Mouse (Mus musculus): Measurements from ENCODE around the gene Pkp3. TPM values are rescaled to one million over a fixed set of nuclear protein-coding genes. Genes with fewer than 3 reads are reported as not detected.

Pkp3 gene
- polyA plus RNA-seq, 1 experiment, result 26.5 TPM

Other genes with a start within 250 kb of the Pkp3 start
- gene Urah, start 243.2 kb upstream of the Pkp3 start, polyA plus RNA-seq (2012; rRNA removed), result 43.7 and 48.7 TPM in 2 replicates
- gene Scgb1c1, start 232.7 kb upstream of the Pkp3 start, polyA plus RNA-seq (2012; rRNA removed), result not detected in 2 replicates
- gene Odf3, start 230.4 kb upstream of the Pkp3 start, polyA plus RNA-seq (2012; rRNA removed), result 0.06 TPM in 1 of 2 replicates, not detected in the other
- not detected in 2 replicates for gene Gm45785, start 221.9 kb upstream of the Pkp3 start, polyA plus RNA-seq (2012; rRNA removed)
- 74.7 and 77.1 TPM in 2 replicates for gene Ric8a, start 221.3 kb upstream of the Pkp3 start, polyA plus RNA-seq (2012; rRNA removed)
- 35.9 and 46.2 TPM in 2 replicates for gene Bet1l, start 220.6 kb upstream of the Pkp3 start, polyA plus RNA-seq (2012; rRNA removed)
- 77.9 and 79.2 TPM in 2 replicates for gene Psmd13, start 196.2 kb upstream of the Pkp3 start, polyA plus RNA-seq (2012; rRNA removed)
- 32.4 and 38.5 TPM in 2 replicates for gene Sirt3, start 195.9 kb upstream of the Pkp3 start, polyA plus RNA-seq (2012; rRNA removed)
- 3.9 and 4.4 TPM in 2 replicates for gene Cox8b, start 177.8 kb upstream of the Pkp3 start, polyA plus RNA-seq (2012; rRNA removed)
- not detected in 2 replicates for gene Nlrp6, start 157.3 kb upstream of the Pkp3 start, polyA plus RNA-seq (2012; rRNA removed)
- 41.5 and 49.5 TPM in 2 replicates for gene Pgghg, start 136.8 kb upstream of the Pkp3 start, polyA plus RNA-seq (2012; rRNA removed)
- gene Ifitm5, start 127.9 kb upstream of the Pkp3 start, polyA plus RNA-seq (2012; rRNA removed), result 1.3 and 1.7 TPM in 2 replicates
- gene Gm45717, start 122.3 kb upstream of the Pkp3 start, polyA plus RNA-seq (2012; rRNA removed), result not detected in 2 replicates
- gene Ifitm2, start 122.2 kb upstream of the Pkp3 start, polyA plus RNA-seq (2012; rRNA removed), result 860 and 924 TPM in 2 replicates
- gene Ifitm1, start 111.0 kb upstream of the Pkp3 start, polyA plus RNA-seq (2012; rRNA removed), result 240 and 346 TPM in 2 replicates
- gene Ifitm3, start 67.4 kb upstream of the Pkp3 start, polyA plus RNA-seq (2012; rRNA removed), result 596 and 696 TPM in 2 replicates
- gene Ifitm6, start 60.3 kb upstream of the Pkp3 start, polyA plus RNA-seq (2012; rRNA removed), result 7.5 and 8.8 TPM in 2 replicates
- gene Gm17387, start 49.1 kb upstream of the Pkp3 start, polyA plus RNA-seq (2012; rRNA removed), result not detected in 2 replicates
- 0.45 and 0.55 TPM in 2 replicates for gene B4galnt4, start 17.1 kb upstream of the Pkp3 start, polyA plus RNA-seq (2012; rRNA removed)
- 13.8 and 15.0 TPM in 2 replicates for gene Sigirr, start 22.4 kb downstream of the Pkp3 start, polyA plus RNA-seq (2012; rRNA removed)
- 7.5 and 13.7 TPM in 2 replicates for gene Ano9, start 39.6 kb downstream of the Pkp3 start, polyA plus RNA-seq (2012; rRNA removed)
- 25.6 and 27.7 TPM in 2 replicates for gene Ptdss2, start 44.2 kb downstream of the Pkp3 start, polyA plus RNA-seq (2012; rRNA removed)
- gene Rnh1, start 94.6 kb downstream of the Pkp3 start, polyA plus RNA-seq (2012; rRNA removed), result 126 and 135 TPM in 2 replicates
- gene Hras, start 115.8 kb downstream of the Pkp3 start, polyA plus RNA-seq (2012; rRNA removed), result 114 and 129 TPM in 2 replicates
- 5.2 and 5.8 TPM in 2 replicates for gene Lrrc56, start 115.9 kb downstream of the Pkp3 start, polyA plus RNA-seq (2012; rRNA removed)
- gene Lmntd2, start 135.9 kb downstream of the Pkp3 start, polyA plus RNA-seq (2012; rRNA removed), result 8.4 and 11.6 TPM in 2 replicates
- 97.6 and 157 TPM in 2 replicates for gene Rassf7, start 137.6 kb downstream of the Pkp3 start, polyA plus RNA-seq (2012; rRNA removed)
- gene Phrf1, start 150.6 kb downstream of the Pkp3 start, polyA plus RNA-seq (2012; rRNA removed), result 16.4 and 30.4 TPM in 2 replicates
- 21.2 and 23.3 TPM in 2 replicates for gene Irf7, start 188.3 kb downstream of the Pkp3 start, polyA plus RNA-seq (2012; rRNA removed)
- gene Cdhr5, start 198.6 kb downstream of the Pkp3 start, polyA plus RNA-seq (2012; rRNA removed), result 0.07 TPM in 1 of 2 replicates, not detected in the other
- 0.41 and 1.3 TPM in 2 replicates for gene Sct, start 200.9 kb downstream of the Pkp3 start, polyA plus RNA-seq (2012; rRNA removed)
- 0.06 and 0.21 TPM in 2 replicates for gene Drd4, start 213.8 kb downstream of the Pkp3 start, polyA plus RNA-seq (2012; rRNA removed)
- 14.6 and 22.8 TPM in 2 replicates for gene Deaf1, start 249.5 kb downstream of the Pkp3 start, polyA plus RNA-seq (2012; rRNA removed)
- gene Tmem80, start 249.5 kb downstream of the Pkp3 start, polyA plus RNA-seq (2012; rRNA removed), result 34.1 and 42.5 TPM in 2 replicates